Mouse (Mus musculus) MEL (cell line): ENCODE data around the gene Mpz. TPM values are rescaled to one million over a fixed set of nuclear protein-coding genes. Genes with fewer than 3 reads are reported as not detected.

Experiments
- DNase-seq: peaks from one replicate; pipeline ENCODE4 v3.0.0; 2011; ENCODE audit warnings: low read depth, low spot score
- H3K27ac ChIP-seq: 2 replicates; pipeline ENCODE4 v1.5.1; 2012; ENCODE audit warnings: low read depth, mild to moderate bottlenecking, control low read depth, low read length, moderate library complexity; ENCODE audit not compliant: control insufficient read depth
- H3K27me3 ChIP-seq, 2 experiments: fragments of 150-350 bp in 1 of 2; sonication (generic) in 1 of 2; 2 replicates each; pipeline ENCODE4 v1.6.1; 2012; ENCODE audit warnings: low read length in 2 of 2, mild to moderate bottlenecking in 2 of 2, improper control_type of control experiment in 1 of 2, moderate library complexity in 1 of 2; ENCODE audit not compliant: insufficient read depth in 2 of 2, control insufficient read depth in 1 of 2
- H3K36me3 ChIP-seq, 2 experiments: 2 replicates each; pipeline ENCODE4 v1.6.1; 2012 to 2014; ENCODE audit warnings: low read length in 2 of 2, improper control_type of control experiment in 1 of 2, inconsistent platforms in 1 of 2, mild to moderate bottlenecking in 1 of 2; ENCODE audit not compliant: insufficient read depth in 2 of 2, control insufficient read depth in 1 of 2
- H3K4me1 ChIP-seq, 2 experiments: fragments of 150-350 bp in 1 of 2; sonication (generic) in 1 of 2; 2 replicates each; pipeline ENCODE4 v1.6.1; 2012; ENCODE audit warnings: low read length in 2 of 2, improper control_type of control experiment in 1 of 2, mild to moderate bottlenecking in 1 of 2; ENCODE audit not compliant: insufficient read depth in 2 of 2, control insufficient read depth in 1 of 2
- H3K4me3 ChIP-seq, 2 experiments: fragments of 150-350 bp in 1 of 2; sonication (generic) in 1 of 2; 2 replicates each; pipeline ENCODE4 v1.5.1; 2012; ENCODE audit warnings: low read depth in 2 of 2, low read length in 2 of 2, mild to moderate bottlenecking in 2 of 2, moderate library complexity in 2 of 2, control low read depth in 1 of 2, improper control_type of control experiment in 1 of 2; ENCODE audit not compliant: control insufficient read depth in 1 of 2, insufficient read depth in 1 of 2
- H3K79me2 ChIP-seq: 2 replicates; pipeline ENCODE4 v1.6.1; 2012; ENCODE audit warnings: mild to moderate bottlenecking, low read length, moderate library complexity; ENCODE audit not compliant: control insufficient read depth, poor library complexity, insufficient read depth
- H3K9ac ChIP-seq: 2 replicates; pipeline ENCODE4 v1.6.1; 2012; ENCODE audit warnings: low read depth, mild to moderate bottlenecking, control low read depth, low read length, moderate library complexity; ENCODE audit not compliant: control insufficient read depth, poor library complexity, severe bottlenecking
- H3K9me3 ChIP-seq: fragments of 150-350 bp; sonication (generic); replicated peaks from 2 replicates; pipeline ENCODE4 v1.6.1; 2012; ENCODE audit warnings: mild to moderate bottlenecking, low read length, improper control_type of control experiment, moderate library complexity; ENCODE audit not compliant: insufficient read depth
- BHLHE40 ChIP-seq: IDR thresholded peaks from 2 replicates; pipeline ENCODE4 v1.6.1; 2012; ENCODE audit warnings: low read depth, mild to moderate bottlenecking, inconsistent platforms, low read length, improper control_type of control experiment, borderline replicate concordance
- ELF1 ChIP-seq: IDR thresholded peaks from 2 replicates; pipeline ENCODE4 v1.6.1; 2014; ENCODE audit warnings: low read depth, mild to moderate bottlenecking, inconsistent platforms, low read length, improper control_type of control experiment, moderate library complexity
- EP300 ChIP-seq, 2 experiments: IDR thresholded peaks; 2 replicates each; pipeline ENCODE4 v1.6.1; 2011; ENCODE audit warnings: improper control_type of control experiment in 2 of 2, low read length in 2 of 2, low read depth in 1 of 2, mild to moderate bottlenecking in 1 of 2
- GATA1 ChIP-seq: IDR thresholded peaks from 2 replicates; pipeline ENCODE4 v1.6.1; 2011; ENCODE audit warnings: low read depth, low read length, improper control_type of control experiment
- HCFC1 ChIP-seq: IDR thresholded peaks from 2 replicates; pipeline ENCODE4 v1.6.1; 2012; ENCODE audit warnings: low read depth, mild to moderate bottlenecking, inconsistent platforms, low read length, improper control_type of control experiment, moderate library complexity
- JUND ChIP-seq: IDR thresholded peaks from 2 replicates; pipeline ENCODE4 v1.6.1; 2011; ENCODE audit warnings: low read depth, mild to moderate bottlenecking, improper control_type of control experiment, low read length
- MAX ChIP-seq: IDR thresholded peaks from 2 replicates; pipeline ENCODE4 v1.6.1; 2011; ENCODE audit warnings: low read length, improper control_type of control experiment
- MXI1 ChIP-seq: IDR thresholded peaks from 2 replicates; pipeline ENCODE4 v1.6.1; 2011; ENCODE audit warnings: mild to moderate bottlenecking, low read depth, low read length, improper control_type of control experiment
- NELFE ChIP-seq: IDR thresholded peaks from 2 replicates; pipeline ENCODE4 v1.6.1; 2011; ENCODE audit warnings: low read depth, low read length, improper control_type of control experiment
- POLR2A ChIP-seq, 2 experiments: IDR thresholded peaks; 2 replicates each; pipeline ENCODE4 v1.6.1; 2011 to 2012; ENCODE audit warnings: low read length in 2 of 2, mild to moderate bottlenecking in 2 of 2, control low read depth in 1 of 2, improper control_type of control experiment in 1 of 2, low read depth in 1 of 2, moderate library complexity in 1 of 2; ENCODE audit not compliant: control insufficient read depth in 1 of 2, insufficient read depth in 1 of 2, poor library complexity in 1 of 2
- POLR2AphosphoS2 ChIP-seq: IDR thresholded peaks from 2 replicates; pipeline ENCODE4 v1.6.1; 2011; ENCODE audit warnings: low read length, improper control_type of control experiment
- RCOR1 ChIP-seq: IDR thresholded peaks from 2 replicates; pipeline ENCODE4 v1.6.1; 2012; ENCODE audit warnings: low read depth, mild to moderate bottlenecking, inconsistent platforms, low read length, improper control_type of control experiment
- TBP ChIP-seq: IDR thresholded peaks from 2 replicates; pipeline ENCODE4 v1.8.0; 2011; ENCODE audit warnings: low read depth, low read length, improper control_type of control experiment
- TCF12 ChIP-seq: IDR thresholded peaks from 2 replicates; pipeline ENCODE4 v1.6.1; 2014; ENCODE audit warnings: low read depth, mild to moderate bottlenecking, inconsistent platforms, low read length, improper control_type of control experiment, moderate library complexity
- UBTF ChIP-seq: IDR thresholded peaks from 2 replicates; pipeline ENCODE4 v1.6.1; 2012; ENCODE audit warnings: low read depth, mild to moderate bottlenecking, inconsistent platforms, low read length, improper control_type of control experiment, moderate library complexity, borderline replicate concordance; ENCODE audit not compliant: insufficient read depth
- ZC3H11A ChIP-seq: IDR thresholded peaks from 2 replicates; pipeline ENCODE4 v1.6.1; 2012; ENCODE audit warnings: low read depth, mild to moderate bottlenecking, inconsistent platforms, low read length, improper control_type of control experiment
- ZKSCAN1 ChIP-seq: IDR thresholded peaks from 2 replicates; pipeline ENCODE4 v1.6.1; 2012; ENCODE audit warnings: low read depth, mild to moderate bottlenecking, inconsistent platforms, low read length, improper control_type of control experiment, moderate library complexity
- ZMIZ1 ChIP-seq: IDR thresholded peaks from 2 replicates; pipeline ENCODE4 v1.6.1; 2012; ENCODE audit warnings: low read depth, mild to moderate bottlenecking, inconsistent platforms, low read length, improper control_type of control experiment, moderate library complexity
- polyA plus RNA-seq, 2 experiments: library from polyadenylated mRNA; stranded (reverse) in 1 of 2; unstranded in 1 of 2; fragments of >175 nt in 1 of 2; fragments of >200 nt in 1 of 2; gene quantifications; 2 replicates each; pipeline versions ENCODE4 v1.2.1 to v1.2.4; 2012; ENCODE audit warnings: low replicate concordance in 2 of 2, low read depth in 1 of 2; ENCODE audit not compliant: insufficient read length in 2 of 2, insufficient read depth in 1 of 2, missing spikeins in 1 of 2
- total RNA-seq: library from RNA; depleted of rRNA; stranded (reverse); fragments of 300-350 nt; gene quantifications from 2 replicates; pipeline ENCODE4 v1.2.3, GENCODE M21; 2012

The Mpz gene
- total and polyA plus RNA-seq, 3 experiments, result 0.28 TPM; not detected in 2

GRCm38 (mm10) chr1:171195887-171196397 is 45.4 kb downstream of the Mpz start, which contains the start of gene Pcp4l1:
TSS of gene Pcp4l1 (minus strand) at chr1:171196268.
- no peak within 1 kb of the TSS for H3K27ac ChIP-seq
- no peak within 1 kb of the TSS for H3K9ac ChIP-seq
- peaks cover 0 to 5% of the 10 kb centered on the region in 2 experiments; a peak in 1 of 4 replicates for H3K4me1 ChIP-seq
- H3K4me3 ChIP-seq, result no peak within 1 kb of the TSS
- H3K79me2 ChIP-seq, result no peaks in the 10 kb centered on the region
- no peaks in the 10 kb centered on the region for H3K9me3 ChIP-seq
- H3K36me3 ChIP-seq, result peaks cover 0 to 4% of the 10 kb centered on the region in 2 experiments; a peak in 2 of 4 replicates
- TF ChIP-seq NELFE (no peak), MXI1 (no peak), ELF1 (no peak), GATA1 (no peak), JUND (no peak), UBTF (no peak)
- DNase-seq, result no peak
- peaks cover 0 to 3% of the 10 kb centered on the region in 2 experiments; a peak in 2 of 4 replicates for H3K27me3 ChIP-seq

- TF ChIP-seq ZMIZ1 (no peak), POLR2AphosphoS2 (no peak), ZKSCAN1 (no peak), POLR2A (IDR thresholded peaks at IDR 0.05; ENCODE audit: control insufficient read depth in 1 of 2, insufficient read depth in 1 of 2, low read depth in 1 of 2, low read length in 2 of 2, poor library complexity in 1 of 2) (no peak), HCFC1 (no peak), MXI1 (no peak), RCOR1 (no peak), TBP (no peak), TCF12 (no peak), BHLHE40 (no peak), MAX (no peak), ZC3H11A (no peak), EP300 (IDR thresholded peaks at IDR 0.05; ENCODE audit: low read depth in 1 of 2, low read length in 2 of 2) (no peak)
- Histone ChIP-seq H3K27ac (no peak overlapping the region), H3K4me3 (no peak overlapping the region), H3K79me2 (no peaks in the 10 kb centered on the region), H3K27me3 (no peaks in the 10 kb centered on the region), H3K9ac (no peak overlapping the region), H3K4me1 (no peaks in the 10 kb centered on the region; a peak in 1 of 4 replicates), H3K9me3 (no peaks in the 10 kb centered on the region), H3K36me3 (no peaks in the 10 kb centered on the region)
- DNase-seq, result no peak
Observed at GRCm38 (mm10) chr1:171199532-171199931, 49.0 kb downstream of the Mpz start.
